Mouse (Mus musculus) heart, postnatal 0 days (tissue): ENCODE measurements around the gene Nup107. TPM values are rescaled to one million over a fixed set of nuclear protein-coding genes. Genes with fewer than 3 reads are reported as not detected.

Source experiments
- ATAC-seq: fragments of 200-750 bp; cut with Nextera tagmentation; 2 replicates; pipeline ENCODE4 v1.8.0; 2017; ENCODE audit warnings: low read depth, moderate number of reproducible peaks, moderate library complexity; ENCODE audit not compliant: insufficient read depth
- DNase-seq: peaks from one replicate; pipeline ENCODE4 v3.0.0-alpha.2; 2016; ENCODE audit warnings: low spot score
- H3K27ac ChIP-seq: fragments of 300-500 bp; sonication (generic); 2 replicates; pipeline ENCODE4 v1.5.1; 2014; ENCODE audit warnings: low read depth, mild to moderate bottlenecking
- H3K27me3 ChIP-seq: fragments of 300-500 bp; sonication (generic); 2 replicates; pipeline ENCODE4 v1.6.1; 2014; ENCODE audit warnings: low read length, mixed read lengths; ENCODE audit not compliant: control insufficient read depth, insufficient read depth
- H3K36me3 ChIP-seq: fragments of 300-500 bp; sonication (generic); replicated peaks from 2 replicates; pipeline ENCODE4 v1.6.1; 2014; ENCODE audit warnings: low read length, mixed read lengths; ENCODE audit not compliant: control insufficient read depth, insufficient read depth
- H3K4me1 ChIP-seq: fragments of 300-500 bp; sonication (generic); 2 replicates; pipeline ENCODE4 v1.6.1; 2014; ENCODE audit warnings: antibody characterized with exemption; ENCODE audit not compliant: control insufficient read depth, insufficient read depth
- H3K4me2 ChIP-seq: fragments of 300-500 bp; sonication (generic); 2 replicates; pipeline ENCODE4 v1.6.1; 2014; ENCODE audit warnings: low read depth, mild to moderate bottlenecking, low read length, moderate library complexity
- H3K4me3 ChIP-seq: fragments of 300-500 bp; sonication (generic); 2 replicates; pipeline ENCODE4 v1.5.1; 2014; ENCODE audit warnings: low read depth, low read length
- H3K9ac ChIP-seq: fragments of 300-500 bp; sonication (generic); replicated peaks from 2 replicates; pipeline ENCODE4 v1.6.1; 2014; ENCODE audit warnings: low read depth, low read length, mixed read lengths
- H3K9me3 ChIP-seq: fragments of 300-500 bp; sonication (generic); replicated peaks from 2 replicates; pipeline ENCODE4 v1.6.1; 2016; ENCODE audit warnings: low read length; ENCODE audit not compliant: control insufficient read depth
- CTCF ChIP-seq: IDR thresholded peaks from 2 replicates; pipeline ENCODE4 v1.5.1; 2016; ENCODE audit warnings: antibody characterized with exemption, control low read depth, low read depth
- EP300 ChIP-seq: IDR thresholded peaks from 2 replicates; pipeline ENCODE4 v1.6.1; 2016; ENCODE audit warnings: antibody characterized with exemption, low read depth
- WGBS: fragments of 180-500 bp; shearing (Covaris S2); extraction: QIAGEN DNeasy Blood & Tissue Kit; methylation state at CpG from one replicate; pipeline ENCODE4 v1.1.7; 2014; 5-methylcytosine and 5-hydroxymethylcytosine counted together
- polyA plus RNA-seq: library from polyadenylated mRNA; unstranded; fragments of >200 nt; fragmentation: Nextera tagmentation; extraction: Ambion mirVana; gene quantifications from 2 replicates; pipeline ENCODE4 v1.2.1, GENCODE M21; 2015
- total RNA-seq: library from RNA; depleted of rRNA; stranded (reverse); fragments of >200 nt; gene quantifications from 2 replicates; pipeline ENCODE4 v1.2.3, GENCODE M21; 2014; ENCODE audit warnings: low replicate concordance

The Nup107 gene
- total and polyA plus RNA-seq, 2 experiments from 2014 or later = 18.6 to 23.6 TPM

DNA sequence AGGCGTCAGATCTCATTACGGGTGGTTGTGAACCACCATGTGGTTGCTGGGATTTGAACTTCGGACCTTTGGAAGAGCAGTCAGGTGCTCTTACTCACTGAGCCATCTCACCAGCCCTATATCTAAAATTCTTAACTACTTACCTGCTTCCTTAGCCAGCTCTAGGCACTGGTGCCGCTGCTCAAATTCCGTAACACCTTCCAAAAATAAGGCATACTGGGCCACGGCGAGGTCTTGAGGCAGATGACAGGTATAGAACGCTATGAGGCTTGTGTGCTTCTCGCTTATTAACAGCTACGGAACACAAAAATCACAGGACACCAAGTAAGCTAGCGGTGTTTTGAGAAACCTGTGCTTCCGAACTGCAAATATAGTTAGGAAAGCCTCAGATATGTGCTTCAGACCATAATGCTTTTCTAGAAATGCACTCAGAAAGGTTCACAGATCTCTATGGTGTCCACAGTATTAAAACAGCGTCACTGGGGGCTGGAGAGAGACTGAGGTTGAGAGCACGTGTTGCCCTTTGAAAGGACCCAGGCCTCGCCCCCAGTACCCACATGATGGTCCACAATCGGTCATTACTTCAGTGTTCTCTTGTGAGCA lies 28.8 kb downstream of the Nup107 start:
- ATAC-seq = no peak

DNA sequence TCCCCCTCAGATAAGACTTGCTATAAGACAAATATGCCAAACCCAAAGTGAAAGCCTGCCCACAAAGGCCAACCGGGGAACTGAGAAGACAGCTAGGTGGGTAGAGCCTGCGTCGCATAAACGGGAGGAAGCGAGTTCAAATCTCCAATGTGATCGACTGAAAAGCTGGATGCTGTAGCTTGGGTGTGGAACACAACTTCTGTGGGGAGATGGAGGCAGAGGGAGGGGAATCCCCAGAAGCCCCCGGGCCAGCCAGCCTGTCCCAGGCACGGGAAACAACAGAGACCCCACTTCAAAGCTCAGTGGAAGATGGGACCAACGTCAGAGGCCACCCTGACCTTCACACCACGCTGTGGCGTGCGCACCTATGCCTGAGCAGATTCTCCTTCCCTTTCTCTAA lies 29.5 kb downstream of the Nup107 start:
- Histone ChIP-seq H3K9ac (no peak overlapping the region), H3K27me3 (no peaks in the 10 kb centered on the region), H3K36me3 (peaks cover 90% of the 10 kb centered on the region), H3K27ac (no peak overlapping the region), H3K9me3 (no peaks in the 10 kb centered on the region), H3K4me1 (no peaks in the 10 kb centered on the region), H3K4me3 (no peak overlapping the region), H3K4me2 (no peak overlapping the region)
- 93% methylated on average over 12 of the region's 12 CpGs for WGBS
- TF ChIP-seq EP300 = no peak
- TF ChIP-seq CTCF = no peak
- ATAC-seq (no peak), DNase-seq (no peak)

More for the DNA sequence above, 28.8 kb downstream of the Nup107 start:
- Histone ChIP-seq H3K36me3 (peaks cover 90% of the 10 kb centered on the region), H3K9me3 (no peaks in the 10 kb centered on the region), H3K4me1 (no peaks in the 10 kb centered on the region), H3K27me3 (no peaks in the 10 kb centered on the region), H3K4me3 (no peak overlapping the region), H3K9ac (no peak overlapping the region), H3K4me2 (no peak overlapping the region), H3K27ac (no peak overlapping the region)
- no peak for DNase-seq
- WGBS = 94% methylated on average over 16 of the region's 16 CpGs
- no peak for TF ChIP-seq CTCF
- no peak for TF ChIP-seq EP300

DNA sequence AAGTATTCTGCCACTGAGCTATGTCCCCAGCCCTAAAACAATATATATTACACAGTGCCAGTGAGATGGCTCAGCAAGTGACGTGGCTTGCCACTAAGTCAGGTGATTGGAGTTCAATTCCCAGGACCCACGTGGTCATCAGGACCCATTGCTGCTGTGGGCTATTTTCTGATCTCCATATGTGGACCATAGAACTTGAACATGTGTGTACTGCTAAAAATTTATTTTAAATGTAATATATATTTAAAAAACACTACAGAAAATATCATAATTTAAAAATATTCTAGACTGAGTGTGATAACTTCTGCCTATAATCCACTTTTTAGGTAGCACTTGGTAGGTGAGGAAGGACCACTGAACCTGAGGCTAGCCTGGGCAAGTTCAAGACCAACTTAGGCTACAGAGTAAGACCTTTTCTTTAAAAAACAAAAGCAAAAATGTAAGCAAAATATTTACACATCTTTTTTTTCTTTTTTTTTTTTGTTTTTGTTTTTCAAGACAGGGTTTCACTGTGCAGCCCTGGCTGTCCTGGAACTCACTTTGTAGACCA lies 30.1 kb downstream of the Nup107 start:
- H3K36me3 ChIP-seq = peaks cover 91% of the 10 kb centered on the region
- no peaks in the 10 kb centered on the region for H3K9me3 ChIP-seq
- H3K4me2 ChIP-seq = no peak overlapping the region
- TF ChIP-seq CTCF (no peak), EP300 (no peak)
- DNase-seq (no peak), ATAC-seq (no peak)
- no peak overlapping the region for H3K27ac ChIP-seq
- H3K4me3 ChIP-seq = no peak overlapping the region
- WGBS = 96% methylated on average over 2 of the region's 2 CpGs
- no peaks in the 10 kb centered on the region for H3K27me3 ChIP-seq
- no peaks in the 10 kb centered on the region for H3K4me1 ChIP-seq
- no peak overlapping the region for H3K9ac ChIP-seq

DNA sequence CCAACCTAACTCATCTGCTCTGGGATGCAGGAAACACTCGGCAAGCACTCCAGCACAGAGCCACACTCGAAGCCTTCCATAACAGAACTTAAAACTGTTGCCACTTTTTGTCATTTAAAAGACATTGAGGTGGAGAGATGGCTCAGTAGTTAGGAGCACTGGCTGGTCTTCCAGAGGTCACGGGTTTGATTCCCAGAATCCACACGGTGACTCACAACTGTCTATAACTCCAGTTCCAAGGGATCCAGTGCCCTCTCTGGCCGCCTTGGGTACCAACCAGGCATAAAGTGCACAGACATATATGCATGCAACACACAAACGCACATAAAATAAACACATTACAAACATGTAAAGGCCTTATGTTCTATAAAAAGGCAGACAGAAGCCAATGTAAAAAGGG lies 31.0 kb downstream of the Nup107 start:
- ATAC-seq = no peak
- TF ChIP-seq CTCF = no peak
- TF ChIP-seq EP300 = no peak
- no peak for DNase-seq
- no peak overlapping the region for H3K4me2 ChIP-seq
- WGBS = 93% methylated on average over 6 of the region's 6 CpGs
- H3K27ac ChIP-seq = no peak overlapping the region
- no peaks in the 10 kb centered on the region for H3K4me1 ChIP-seq
- H3K9me3 ChIP-seq = no peaks in the 10 kb centered on the region
- H3K27me3 ChIP-seq = no peaks in the 10 kb centered on the region
- H3K4me3 ChIP-seq = no peak overlapping the region
- H3K9ac ChIP-seq = no peak overlapping the region
- peaks cover 94% of the 10 kb centered on the region for H3K36me3 ChIP-seq

DNA sequence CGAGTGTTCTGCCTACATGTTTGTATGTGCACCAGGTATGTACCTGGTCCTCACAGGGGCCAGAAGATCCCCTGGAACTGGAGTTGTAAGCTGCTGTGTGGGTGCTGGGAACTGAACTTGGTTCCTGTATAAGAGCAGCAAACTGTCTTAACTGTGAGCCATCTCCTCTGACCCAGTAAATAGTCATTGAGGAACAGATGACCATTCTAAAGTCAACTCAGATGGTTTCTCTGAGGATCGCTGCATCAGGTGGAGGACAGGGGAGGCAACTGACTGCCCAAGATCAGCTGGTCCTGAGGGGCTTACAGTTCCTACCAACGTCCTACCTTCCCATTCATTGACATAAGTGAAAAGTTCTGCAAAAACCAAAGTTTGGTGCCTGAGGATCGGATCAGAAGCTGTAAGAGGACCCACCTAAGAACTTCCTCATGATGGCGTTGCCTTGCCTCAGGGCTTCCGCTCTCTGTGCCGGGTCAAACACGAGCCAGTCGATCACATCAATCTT lies 31.6 kb downstream of the Nup107 start:
- Histone ChIP-seq H3K27me3 (no peaks in the 10 kb centered on the region), H3K4me1 (no peaks in the 10 kb centered on the region), H3K27ac (no peak overlapping the region), H3K9me3 (no peaks in the 10 kb centered on the region), H3K4me3 (no peak overlapping the region), H3K9ac (no peak overlapping the region), H3K36me3 (peaks cover 94% of the 10 kb centered on the region), H3K4me2 (no peak overlapping the region)
- no peak for ATAC-seq
- 95% methylated on average over 9 of the region's 9 CpGs for WGBS
- TF ChIP-seq EP300 (no peak), CTCF (no peak)
- no peak for DNase-seq
